Mouse (Mus musculus) CH12.LX (cell line): ENCODE results near the gene Lipc. TPM values are rescaled to one million over a fixed set of nuclear protein-coding genes. Genes with fewer than 3 reads are reported as not detected.

Experiments used
- DNase-seq: peaks from one replicate; pipeline ENCODE4 v3.0.0-alpha.2; 2013; ENCODE audit errors: extremely low read depth
- H3K27ac ChIP-seq: 2 replicates; pipeline ENCODE4 v1.5.1; 2012; ENCODE audit warnings: low read depth, mild to moderate bottlenecking, control low read depth, moderate library complexity; ENCODE audit not compliant: insufficient read depth
- H3K27me3 ChIP-seq: replicated peaks from 2 replicates; pipeline ENCODE3; 2012; ENCODE audit warnings: inconsistent platforms
- H3K36me3 ChIP-seq, 2 experiments: replicated peaks in 1 of 2; 2 replicates each; pipeline versions ENCODE3 to v1.6.1; 2012; ENCODE audit warnings: inconsistent platforms in 1 of 2, low read length in 1 of 2, mild to moderate bottlenecking in 1 of 2, mixed read lengths in 1 of 2, moderate library complexity in 1 of 2; ENCODE audit not compliant: control insufficient read depth in 1 of 2, insufficient read depth in 1 of 2
- H3K4me1 ChIP-seq, 2 experiments: 2 replicates each; pipeline ENCODE4 v1.6.1; 2012; ENCODE audit warnings: inconsistent platforms in 1 of 2, moderate library complexity in 1 of 2; ENCODE audit not compliant: insufficient read depth in 2 of 2, control insufficient read depth in 1 of 2
- H3K4me2 ChIP-seq: 2 replicates; pipeline ENCODE4 v1.6.1; 2012; ENCODE audit warnings: low read depth, mild to moderate bottlenecking, control low read depth; ENCODE audit not compliant: poor library complexity, insufficient read depth, severe bottlenecking
- H3K4me3 ChIP-seq, 3 experiments: fragments of 150-350 bp in 1 of 3; sonication (generic) in 1 of 3; replicated peaks in 1 of 3; 2 replicates each; pipeline versions ENCODE3 to v1.5.1; 2011 to 2012; ENCODE audit warnings: low read depth in 2 of 3, low read length in 2 of 3, mild to moderate bottlenecking in 2 of 3, moderate library complexity in 2 of 3, control low read depth in 1 of 3, improper control_type of control experiment in 1 of 3, inconsistent platforms in 1 of 3, mixed read lengths in 1 of 3; ENCODE audit not compliant: poor library complexity in 1 of 3
- H3K79me2 ChIP-seq: replicated peaks from 2 replicates; pipeline ENCODE4 v1.6.1; 2012; ENCODE audit warnings: mild to moderate bottlenecking, moderate library complexity; ENCODE audit not compliant: control insufficient read depth, poor library complexity, insufficient read depth, severe bottlenecking; ENCODE audit errors: extremely low read depth
- H3K9ac ChIP-seq: 2 replicates; pipeline ENCODE4 v1.6.1; 2012; ENCODE audit warnings: low read depth, mild to moderate bottlenecking, control low read depth, moderate library complexity; ENCODE audit not compliant: insufficient read depth
- H3K9me3 ChIP-seq: replicated peaks from 2 replicates; pipeline ENCODE3; 2012; ENCODE audit warnings: low read length, inconsistent platforms, mixed read lengths
- CHD1 ChIP-seq: IDR thresholded peaks from 2 replicates; pipeline ENCODE4 v1.6.1; 2012; ENCODE audit warnings: low read depth, low read length, improper control_type of control experiment, inconsistent platforms
- E2F4 ChIP-seq: IDR thresholded peaks from 2 replicates; pipeline ENCODE4 v1.6.1; 2011; ENCODE audit warnings: low read depth, low read length, improper control_type of control experiment; ENCODE audit not compliant: insufficient replicate concordance
- EP300 ChIP-seq: IDR thresholded peaks from 2 replicates; pipeline ENCODE4 v1.6.1; 2011; ENCODE audit warnings: low read length, improper control_type of control experiment
- ETS1 ChIP-seq: conservative IDR thresholded peaks from 2 replicates; pipeline ENCODE4 v1.6.1; 2012; ENCODE audit warnings: low read depth, mild to moderate bottlenecking, inconsistent platforms, low read length, improper control_type of control experiment, moderate library complexity
- IRF4 ChIP-seq: IDR thresholded peaks from 2 replicates; pipeline ENCODE4 v1.6.1; 2014; ENCODE audit warnings: low read depth, mild to moderate bottlenecking, inconsistent platforms, low read length, improper control_type of control experiment
- JUND ChIP-seq: conservative IDR thresholded peaks from 2 replicates; pipeline ENCODE4 v1.6.1; 2011; ENCODE audit warnings: low read depth, low read length, improper control_type of control experiment
- KAT2A ChIP-seq: IDR thresholded peaks from 2 replicates; pipeline ENCODE4 v1.6.1; 2012; ENCODE audit warnings: low read length, improper control_type of control experiment, inconsistent platforms; ENCODE audit not compliant: insufficient replicate concordance
- MEF2A ChIP-seq: IDR thresholded peaks from 2 replicates; pipeline ENCODE4 v1.6.1; 2014; ENCODE audit warnings: low read depth, mild to moderate bottlenecking, inconsistent platforms, low read length, improper control_type of control experiment, borderline replicate concordance
- NELFE ChIP-seq: IDR thresholded peaks from 2 replicates; pipeline ENCODE4 v1.6.1; 2011; ENCODE audit warnings: low read depth, low read length, improper control_type of control experiment
- NRF1 ChIP-seq: IDR thresholded peaks from 2 replicates; pipeline ENCODE4 v1.6.1; 2014; ENCODE audit warnings: low read depth, mild to moderate bottlenecking, inconsistent platforms, low read length, improper control_type of control experiment, moderate library complexity
- POLR2A ChIP-seq: IDR thresholded peaks from 2 replicates; pipeline ENCODE4 v1.6.1; 2011; ENCODE audit warnings: low read depth, mild to moderate bottlenecking, improper control_type of control experiment, low read length
- POLR2AphosphoS2 ChIP-seq: IDR thresholded peaks from 2 replicates; pipeline ENCODE4 v1.6.1; 2011; ENCODE audit warnings: low read depth, low read length, improper control_type of control experiment
- RAD21 ChIP-seq: IDR thresholded peaks from 2 replicates; pipeline ENCODE4 v1.6.1; 2011; ENCODE audit warnings: low read depth, mild to moderate bottlenecking, low read length, improper control_type of control experiment, moderate library complexity
- RCOR1 ChIP-seq: conservative IDR thresholded peaks from 2 replicates; pipeline ENCODE4 v1.6.1; 2012; ENCODE audit warnings: low read depth, mild to moderate bottlenecking, inconsistent platforms, low read length, improper control_type of control experiment
- TCF12 ChIP-seq: IDR thresholded peaks from 2 replicates; pipeline ENCODE4 v1.6.1; 2014; ENCODE audit warnings: low read depth, mild to moderate bottlenecking, inconsistent platforms, low read length, improper control_type of control experiment
- USF2 ChIP-seq: conservative IDR thresholded peaks from 2 replicates; pipeline ENCODE4 v1.6.1; 2011; ENCODE audit warnings: low read depth, low read length, improper control_type of control experiment
- ZMIZ1 ChIP-seq: IDR thresholded peaks from 2 replicates; pipeline ENCODE4 v1.6.1; 2012; ENCODE audit warnings: low read depth, mild to moderate bottlenecking, inconsistent platforms, low read length, improper control_type of control experiment
- ZNF384 ChIP-seq: IDR thresholded peaks from 2 replicates; pipeline ENCODE4 v1.6.1; 2012; ENCODE audit warnings: low read depth, low read length, improper control_type of control experiment, inconsistent platforms
- dilution Hi-C: fragments of 300-500 bp; cut with MboI; formaldehyde crosslinking; loops from 2 replicates; pipeline ENCODE4 v1.14.3; 2020; ENCODE audit warnings: low sequenced_read_pairs; ENCODE audit not compliant: extremely low pct_unique_long_range_greater_than_20kb, extremely low pct_ligation_motif_present
- in situ Hi-C: fragments of 300-500 bp; cut with MboI; formaldehyde crosslinking; loops from 3 replicates; pipeline ENCODE4 v1.14.3; 2019; ENCODE audit warnings: low sequenced_read_pairs, low pct_ligation_motif_present, low pct_unique_long_range_greater_than_20kb, mixed read lengths
- polyA plus RNA-seq: library from polyadenylated mRNA; unstranded; fragments of >175 nt; gene quantifications from 2 replicates; pipeline ENCODE4 v1.2.1, GENCODE M21; 2012; ENCODE audit warnings: low read depth; ENCODE audit not compliant: insufficient read length
- total RNA-seq, 2 experiments: library from RNA; depleted of rRNA; stranded (reverse); fragments of 300-350 nt in 1 of 2; fragments of >200 nt in 1 of 2; gene quantifications; 2 replicates each; pipeline ENCODE4 v1.2.3; 2012 to 2014

Lipc gene
- total and polyA plus RNA-seq, 3 experiments = 5.2 to 24.5 (median 8.6) TPM

- peaks cover 6 to 29% of the 10 kb centered on the region in 2 experiments for H3K4me1 ChIP-seq
- TF ChIP-seq RCOR1 (no peak), USF2 (no peak), ZNF384 (no peak), NELFE (no peak), NRF1 (no peak), TCF12 (no peak), ZMIZ1 (no peak), EP300 (no peak), JUND (no peak), CHD1 (no peak), RAD21 (no peak), KAT2A (no peak), ETS1 (no peak), E2F4 (no peak), MEF2A (no peak), POLR2AphosphoS2 (no peak)
- H3K4me2 ChIP-seq = no peak overlapping the region
- no peaks in the 10 kb centered on the region for H3K27me3 ChIP-seq
- in situ Hi-C loops = no loop called here
- no peaks in the 10 kb centered on the region for H3K79me2 ChIP-seq
- H3K9me3 ChIP-seq = no peaks in the 10 kb centered on the region
- DNase-seq = no peak
- H3K9ac ChIP-seq = no peak overlapping the region
- no peak overlapping the region for H3K27ac ChIP-seq
- H3K36me3 ChIP-seq = no peaks in the 10 kb centered on the region
- H3K4me3 ChIP-seq = no peak overlapping the region
- dilution Hi-C loops = no loop called here
These were observed 13.9 kb downstream of the Lipc start for GRCm38 (mm10) chr9:70938134-70938533.

GRCm38 (mm10) chr9:70934587-70935295 lies 17.3 kb downstream of the Lipc start:
- Histone ChIP-seq H3K4me3 (no peak overlapping the region), H3K36me3 (no peaks in the 10 kb centered on the region), H3K4me2 (no peak overlapping the region), H3K27me3 (no peaks in the 10 kb centered on the region), H3K9me3 (no peaks in the 10 kb centered on the region), H3K79me2 (no peaks in the 10 kb centered on the region), H3K4me1 (peaks cover 2 to 17% of the 10 kb centered on the region in 2 experiments; a peak in 3 of 4 replicates), H3K9ac (no peak overlapping the region), H3K27ac (no peak overlapping the region)
- dilution Hi-C loops (no loop called here), in situ Hi-C loops (no loop called here)
- no peak for DNase-seq
- no peak for TF ChIP-seq POLR2A
- TF ChIP-seq IRF4 = no peak
- no peak for TF ChIP-seq ZMIZ1
- no peak for TF ChIP-seq MEF2A
- TF ChIP-seq ETS1 = no peak
- no peak for TF ChIP-seq NELFE
